Mouse (Mus musculus) CH12.LX (cell line): ENCODE results near the gene Serpinh1. TPM values are rescaled to one million over a fixed set of nuclear protein-coding genes. Genes with fewer than 3 reads are reported as not detected.

Experiments used
- DNase-seq: peaks from one replicate; pipeline ENCODE4 v3.0.0-alpha.2; 2013; ENCODE audit errors: extremely low read depth
- H3K27ac ChIP-seq: 2 replicates; pipeline ENCODE4 v1.5.1; 2012; ENCODE audit warnings: low read depth, mild to moderate bottlenecking, control low read depth, moderate library complexity; ENCODE audit not compliant: insufficient read depth
- H3K27me3 ChIP-seq: replicated peaks from 2 replicates; pipeline ENCODE3; 2012; ENCODE audit warnings: inconsistent platforms
- H3K36me3 ChIP-seq, 2 experiments: replicated peaks in 1 of 2; 2 replicates each; pipeline versions ENCODE3 to v1.6.1; 2012; ENCODE audit warnings: inconsistent platforms in 1 of 2, low read length in 1 of 2, mild to moderate bottlenecking in 1 of 2, mixed read lengths in 1 of 2, moderate library complexity in 1 of 2; ENCODE audit not compliant: control insufficient read depth in 1 of 2, insufficient read depth in 1 of 2
- H3K4me1 ChIP-seq, 2 experiments: 2 replicates each; pipeline ENCODE4 v1.6.1; 2012; ENCODE audit warnings: inconsistent platforms in 1 of 2, moderate library complexity in 1 of 2; ENCODE audit not compliant: insufficient read depth in 2 of 2, control insufficient read depth in 1 of 2
- H3K4me2 ChIP-seq: 2 replicates; pipeline ENCODE4 v1.6.1; 2012; ENCODE audit warnings: low read depth, mild to moderate bottlenecking, control low read depth; ENCODE audit not compliant: poor library complexity, insufficient read depth, severe bottlenecking
- H3K4me3 ChIP-seq, 3 experiments: fragments of 150-350 bp in 1 of 3; sonication (generic) in 1 of 3; replicated peaks in 1 of 3; 2 replicates each; pipeline versions ENCODE3 to v1.5.1; 2011 to 2012; ENCODE audit warnings: low read depth in 2 of 3, low read length in 2 of 3, mild to moderate bottlenecking in 2 of 3, moderate library complexity in 2 of 3, control low read depth in 1 of 3, improper control_type of control experiment in 1 of 3, inconsistent platforms in 1 of 3, mixed read lengths in 1 of 3; ENCODE audit not compliant: poor library complexity in 1 of 3
- H3K79me2 ChIP-seq: replicated peaks from 2 replicates; pipeline ENCODE4 v1.6.1; 2012; ENCODE audit warnings: mild to moderate bottlenecking, moderate library complexity; ENCODE audit not compliant: control insufficient read depth, poor library complexity, insufficient read depth, severe bottlenecking; ENCODE audit errors: extremely low read depth
- H3K9ac ChIP-seq: 2 replicates; pipeline ENCODE4 v1.6.1; 2012; ENCODE audit warnings: low read depth, mild to moderate bottlenecking, control low read depth, moderate library complexity; ENCODE audit not compliant: insufficient read depth
- H3K9me3 ChIP-seq: replicated peaks from 2 replicates; pipeline ENCODE3; 2012; ENCODE audit warnings: low read length, inconsistent platforms, mixed read lengths
- BHLHE40 ChIP-seq: IDR thresholded peaks from 2 replicates; pipeline ENCODE4 v1.6.1; 2011; ENCODE audit warnings: mild to moderate bottlenecking, low read depth, low read length, improper control_type of control experiment
- CHD1 ChIP-seq: IDR thresholded peaks from 2 replicates; pipeline ENCODE4 v1.6.1; 2012; ENCODE audit warnings: low read depth, low read length, improper control_type of control experiment, inconsistent platforms
- CHD2 ChIP-seq: IDR thresholded peaks from 2 replicates; pipeline ENCODE4 v1.6.1; 2011; ENCODE audit warnings: low read length, improper control_type of control experiment
- CTCF ChIP-seq, 2 experiments: IDR thresholded peaks in 1 of 2; conservative IDR thresholded peaks in 1 of 2; 2 replicates each; pipeline ENCODE4 v1.5.1; 2011 to 2012; ENCODE audit warnings: low read depth in 2 of 2, low read length in 2 of 2, improper control_type of control experiment in 1 of 2, inconsistent platforms in 1 of 2, mild to moderate bottlenecking in 1 of 2, moderate library complexity in 1 of 2
- E2F4 ChIP-seq: IDR thresholded peaks from 2 replicates; pipeline ENCODE4 v1.6.1; 2011; ENCODE audit warnings: low read depth, low read length, improper control_type of control experiment; ENCODE audit not compliant: insufficient replicate concordance
- EP300 ChIP-seq: IDR thresholded peaks from 2 replicates; pipeline ENCODE4 v1.6.1; 2011; ENCODE audit warnings: low read length, improper control_type of control experiment
- GABPA ChIP-seq: IDR thresholded peaks from 2 replicates; pipeline ENCODE4 v1.6.1; 2012; ENCODE audit warnings: low read depth, low read length, improper control_type of control experiment, inconsistent platforms; ENCODE audit not compliant: insufficient replicate concordance
- HCFC1 ChIP-seq: IDR thresholded peaks from 2 replicates; pipeline ENCODE4 v1.6.1; 2012; ENCODE audit warnings: low read depth, mild to moderate bottlenecking, inconsistent platforms, low read length, improper control_type of control experiment
- IRF4 ChIP-seq: IDR thresholded peaks from 2 replicates; pipeline ENCODE4 v1.6.1; 2014; ENCODE audit warnings: low read depth, mild to moderate bottlenecking, inconsistent platforms, low read length, improper control_type of control experiment
- JUN ChIP-seq: IDR thresholded peaks from 2 replicates; pipeline ENCODE4 v1.6.1; 2011; ENCODE audit warnings: low read depth, mild to moderate bottlenecking, low read length, improper control_type of control experiment, moderate library complexity; ENCODE audit not compliant: insufficient read depth
- KAT2A ChIP-seq: IDR thresholded peaks from 2 replicates; pipeline ENCODE4 v1.6.1; 2012; ENCODE audit warnings: low read length, improper control_type of control experiment, inconsistent platforms; ENCODE audit not compliant: insufficient replicate concordance
- MAFK ChIP-seq: IDR thresholded peaks from 2 replicates; pipeline ENCODE4 v1.6.1; 2011; ENCODE audit warnings: low read length, improper control_type of control experiment; ENCODE audit not compliant: insufficient replicate concordance
- MAX ChIP-seq: IDR thresholded peaks from 2 replicates; pipeline ENCODE4 v1.6.1; 2011; ENCODE audit warnings: low read length, improper control_type of control experiment
- MAZ ChIP-seq: IDR thresholded peaks from 2 replicates; pipeline ENCODE4 v1.6.1; 2012; ENCODE audit warnings: low read depth, mild to moderate bottlenecking, inconsistent platforms, low read length, improper control_type of control experiment, moderate library complexity
- MXI1 ChIP-seq: IDR thresholded peaks from 2 replicates; pipeline ENCODE4 v1.6.1; 2011; ENCODE audit warnings: mild to moderate bottlenecking, low read depth, low read length, improper control_type of control experiment
- MYC ChIP-seq: IDR thresholded peaks from 2 replicates; pipeline ENCODE4 v1.6.1; 2011; ENCODE audit warnings: low read depth, mild to moderate bottlenecking, improper control_type of control experiment, low read length
- NELFE ChIP-seq: IDR thresholded peaks from 2 replicates; pipeline ENCODE4 v1.6.1; 2011; ENCODE audit warnings: low read depth, low read length, improper control_type of control experiment
- NRF1 ChIP-seq: IDR thresholded peaks from 2 replicates; pipeline ENCODE4 v1.6.1; 2014; ENCODE audit warnings: low read depth, mild to moderate bottlenecking, inconsistent platforms, low read length, improper control_type of control experiment, moderate library complexity
- PAX5 ChIP-seq: IDR thresholded peaks from 2 replicates; pipeline ENCODE4 v1.6.1; 2012; ENCODE audit warnings: low read length, inconsistent platforms, mixed read lengths
- POLR2A ChIP-seq: IDR thresholded peaks from 2 replicates; pipeline ENCODE4 v1.6.1; 2011; ENCODE audit warnings: low read depth, mild to moderate bottlenecking, improper control_type of control experiment, low read length
- POLR2AphosphoS2 ChIP-seq: IDR thresholded peaks from 2 replicates; pipeline ENCODE4 v1.6.1; 2011; ENCODE audit warnings: low read depth, low read length, improper control_type of control experiment
- RAD21 ChIP-seq: IDR thresholded peaks from 2 replicates; pipeline ENCODE4 v1.6.1; 2011; ENCODE audit warnings: low read depth, mild to moderate bottlenecking, low read length, improper control_type of control experiment, moderate library complexity
- SIN3A ChIP-seq: IDR thresholded peaks from 2 replicates; pipeline ENCODE4 v1.6.1; 2012; ENCODE audit warnings: low read length, improper control_type of control experiment, inconsistent platforms
- SMC3 ChIP-seq: IDR thresholded peaks from 2 replicates; pipeline ENCODE4 v1.6.1; 2011; ENCODE audit warnings: low read depth, low read length, improper control_type of control experiment
- TBP ChIP-seq: conservative IDR thresholded peaks from 2 replicates; pipeline ENCODE4 v1.6.1; 2011; ENCODE audit warnings: low read depth, low read length, improper control_type of control experiment
- UBTF ChIP-seq: IDR thresholded peaks from 2 replicates; pipeline ENCODE4 v1.6.1; 2012; ENCODE audit warnings: low read depth, mild to moderate bottlenecking, inconsistent platforms, low read length, improper control_type of control experiment, moderate library complexity
- USF1 ChIP-seq: IDR thresholded peaks from 2 replicates; pipeline ENCODE4 v1.6.1; 2014; ENCODE audit warnings: low read depth, mild to moderate bottlenecking, inconsistent platforms, low read length, improper control_type of control experiment
- USF2 ChIP-seq: conservative IDR thresholded peaks from 2 replicates; pipeline ENCODE4 v1.6.1; 2011; ENCODE audit warnings: low read depth, low read length, improper control_type of control experiment
- ZC3H11A ChIP-seq: IDR thresholded peaks from 2 replicates; pipeline ENCODE4 v1.6.1; 2012; ENCODE audit warnings: low read depth, mild to moderate bottlenecking, inconsistent platforms, low read length, improper control_type of control experiment
- ZMIZ1 ChIP-seq: IDR thresholded peaks from 2 replicates; pipeline ENCODE4 v1.6.1; 2012; ENCODE audit warnings: low read depth, mild to moderate bottlenecking, inconsistent platforms, low read length, improper control_type of control experiment
- ZNF384 ChIP-seq: IDR thresholded peaks from 2 replicates; pipeline ENCODE4 v1.6.1; 2012; ENCODE audit warnings: low read depth, low read length, improper control_type of control experiment, inconsistent platforms
- dilution Hi-C: fragments of 300-500 bp; cut with MboI; formaldehyde crosslinking; loops from 2 replicates; pipeline ENCODE4 v1.14.3; 2020; ENCODE audit warnings: low sequenced_read_pairs; ENCODE audit not compliant: extremely low pct_unique_long_range_greater_than_20kb, extremely low pct_ligation_motif_present
- in situ Hi-C: fragments of 300-500 bp; cut with MboI; formaldehyde crosslinking; loops from 3 replicates; pipeline ENCODE4 v1.14.3; 2019; ENCODE audit warnings: low sequenced_read_pairs, low pct_ligation_motif_present, low pct_unique_long_range_greater_than_20kb, mixed read lengths
- polyA plus RNA-seq: library from polyadenylated mRNA; unstranded; fragments of >175 nt; gene quantifications from 2 replicates; pipeline ENCODE4 v1.2.1, GENCODE M21; 2012; ENCODE audit warnings: low read depth; ENCODE audit not compliant: insufficient read length
- total RNA-seq, 2 experiments: library from RNA; depleted of rRNA; stranded (reverse); fragments of 300-350 nt in 1 of 2; fragments of >200 nt in 1 of 2; gene quantifications; 2 replicates each; pipeline ENCODE4 v1.2.3; 2012 to 2014

Gene Serpinh1
- total and polyA plus RNA-seq, 3 experiments, result not detected

DNA sequence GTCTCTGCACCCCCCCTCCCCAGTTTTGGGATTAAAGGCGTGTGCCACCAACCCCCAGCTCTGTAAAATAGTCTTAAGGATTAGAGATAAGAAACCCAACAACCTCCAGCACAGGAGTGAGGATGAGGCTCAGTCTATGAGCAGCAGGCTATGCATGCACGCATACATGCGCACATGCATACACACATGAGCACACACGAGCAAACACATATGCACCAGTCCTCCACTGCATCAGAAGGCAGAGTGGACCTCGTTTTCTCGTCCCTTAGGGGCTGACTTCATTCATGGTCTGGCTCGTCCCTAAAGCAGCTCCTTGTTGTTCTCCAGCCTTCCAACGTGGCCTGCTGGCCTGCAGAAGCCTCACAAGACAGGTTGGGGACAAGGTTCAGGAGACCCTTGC, 12.3 kb downstream of the Serpinh1 start:
- no peaks in the 10 kb centered on the region for H3K9me3 ChIP-seq
- TF ChIP-seq CTCF (conservative IDR thresholded peaks at IDR 0.05 in 1 of 2, IDR thresholded peaks at IDR 0.05 in 1 of 2; ENCODE audit: low read depth in 2 of 2, low read length in 2 of 2) (no peak), USF1 (no peak), MAFK (no peak), RAD21 (no peak), MYC (no peak), ZMIZ1 (no peak), USF2 (no peak), E2F4 (no peak), SMC3 (no peak), CHD2 (no peak), ZC3H11A (no peak), JUN (no peak), NRF1 (no peak), BHLHE40 (no peak), UBTF (no peak), KAT2A (no peak), TBP (no peak), POLR2AphosphoS2 (no peak), MAX (no peak)
- TF ChIP-seq, all 38 proteins: peak for 0
- Histone ChIP-seq H3K79me2 (no peaks in the 10 kb centered on the region), H3K4me3 (no peak overlapping the region), H3K36me3 (no peaks in the 10 kb centered on the region), H3K27ac (no peak overlapping the region), H3K27me3 (peaks cover 5% of the 10 kb centered on the region), H3K4me1 (peaks cover 9% of the 10 kb centered on the region in 2 experiments; a peak in 3 of 4 replicates), H3K4me2 (no peak overlapping the region), H3K9ac (no peak overlapping the region)
- in situ Hi-C loops (no loop called here), dilution Hi-C loops (no loop called here)
- no peak for DNase-seq

DNA sequence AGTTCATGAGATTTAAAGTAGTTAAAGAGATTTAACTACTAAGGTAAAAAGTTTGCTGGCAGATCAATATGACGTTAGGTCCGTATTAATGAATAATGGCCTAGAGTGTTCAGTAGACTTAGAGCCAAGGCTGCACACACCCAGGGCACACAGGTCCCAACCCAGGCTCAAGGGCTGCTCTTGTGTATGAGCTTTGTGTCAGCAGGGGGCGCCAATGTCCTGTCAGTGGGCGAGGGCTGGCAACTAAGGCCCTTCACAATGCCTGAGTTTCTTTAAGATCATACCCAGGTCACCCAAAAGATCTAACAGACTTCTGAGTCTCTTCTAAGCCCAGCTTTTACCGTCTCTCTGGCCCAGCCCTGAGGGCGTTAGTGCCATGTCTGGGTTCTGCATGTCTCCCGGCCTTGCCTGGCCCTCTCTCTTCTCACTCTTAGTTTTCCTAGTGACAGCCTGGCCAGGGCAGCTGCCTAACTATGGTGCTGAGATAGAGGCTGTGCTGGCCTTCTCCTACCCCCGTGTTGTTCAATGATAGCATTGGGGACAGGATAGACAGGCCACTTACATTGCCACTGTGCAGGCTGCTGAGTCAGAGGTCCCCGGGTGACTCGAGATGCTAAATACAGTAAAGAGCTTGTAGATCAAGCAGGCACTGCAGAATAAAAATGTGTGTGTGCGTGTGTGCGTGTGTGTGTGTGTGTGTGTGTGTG, 20.1 kb downstream of the Serpinh1 start:
- no peaks in the 10 kb centered on the region for H3K36me3 ChIP-seq
- H3K9me3 ChIP-seq, result no peaks in the 10 kb centered on the region
- H3K4me1 ChIP-seq, result peaks cover 0 to 3% of the 10 kb centered on the region in 2 experiments; a peak in 1 of 4 replicates
- dilution Hi-C loops, result no loop called here
- peak; percentile 80 for DNase-seq
- H3K79me2 ChIP-seq, result no peaks in the 10 kb centered on the region
- no peak overlapping the region for H3K9ac ChIP-seq
- H3K4me3 ChIP-seq, result no peak overlapping the region
- H3K4me2 ChIP-seq, result no peak overlapping the region
- in situ Hi-C loops, result no loop called here
- H3K27ac ChIP-seq, result no peak overlapping the region
- peaks cover 3% of the 10 kb centered on the region for H3K27me3 ChIP-seq
- TF ChIP-seq KAT2A, result no peak
- peak; percentile 97 for TF ChIP-seq RAD21
- TF ChIP-seq CTCF (conservative IDR thresholded peaks at IDR 0.05 in 1 of 2, IDR thresholded peaks at IDR 0.05 in 1 of 2; ENCODE audit: low read depth in 2 of 2, low read length in 2 of 2), result peak in 1 of 2 experiments; percentile 96; a peak in 3 of 4 replicates
- TF ChIP-seq CHD1, result no peak
- TF ChIP-seq SIN3A, result no peak
- TF ChIP-seq BHLHE40, result no peak
- TF ChIP-seq MAZ, result no peak
- no peak for TF ChIP-seq MAFK
- TF ChIP-seq NELFE, result no peak
- TF ChIP-seq JUN, result no peak
- TF ChIP-seq POLR2A, result no peak
- no peak for TF ChIP-seq NRF1
- TF ChIP-seq MYC, result no peak
- TF ChIP-seq MXI1, result no peak
- no peak for TF ChIP-seq TBP
- TF ChIP-seq ZNF384, result no peak
- TF ChIP-seq IRF4, result no peak
- no peak for TF ChIP-seq USF2
- TF ChIP-seq UBTF, result no peak
- no peak for TF ChIP-seq CHD2
- no peak for TF ChIP-seq GABPA
- TF ChIP-seq MAX, result no peak
- no peak for TF ChIP-seq PAX5
- no peak for TF ChIP-seq EP300
- TF ChIP-seq HCFC1, result no peak
